Mouse (Mus musculus): ENCODE measurements at regions not wholly inside any gene's neighbourhood (a gene's known extent, or its start where the extent isn't known, plus 50 kb on each side); places are given as distances from the start of the nearest gene placed in this dataset.

DNA sequence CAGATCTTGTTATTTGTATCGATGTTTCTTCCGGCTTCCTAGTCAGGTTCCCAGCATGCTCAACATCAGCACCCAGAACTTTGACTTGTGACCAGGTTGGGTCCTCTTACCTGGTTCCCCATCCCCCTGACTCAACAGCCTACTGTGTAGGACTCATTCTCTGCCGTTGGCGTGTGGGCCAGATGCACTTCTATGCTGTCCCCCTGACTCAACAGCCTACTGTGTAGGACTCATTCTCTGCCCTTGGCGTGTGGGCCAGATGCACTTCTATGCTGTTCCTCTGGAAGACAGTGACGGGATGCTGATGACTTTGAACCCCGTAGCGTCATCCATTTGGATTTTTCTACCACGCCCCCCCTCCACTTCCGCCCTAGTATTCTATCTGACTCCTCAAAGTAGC lies 389.6 kb downstream of the Atp23 start:
- Histone ChIP-seq H3K4me3 (ENCODE audit: insufficient read depth, low read depth, low read length) (no peak overlapping the region), H3K27ac (replicated peaks; ENCODE audit: low read depth, low read length) (no peak overlapping the region), H3K4me1 (ENCODE audit: control insufficient read depth, insufficient read depth, insufficient read length, low read length) (no peaks in the 10 kb centered on the region)

DNA sequence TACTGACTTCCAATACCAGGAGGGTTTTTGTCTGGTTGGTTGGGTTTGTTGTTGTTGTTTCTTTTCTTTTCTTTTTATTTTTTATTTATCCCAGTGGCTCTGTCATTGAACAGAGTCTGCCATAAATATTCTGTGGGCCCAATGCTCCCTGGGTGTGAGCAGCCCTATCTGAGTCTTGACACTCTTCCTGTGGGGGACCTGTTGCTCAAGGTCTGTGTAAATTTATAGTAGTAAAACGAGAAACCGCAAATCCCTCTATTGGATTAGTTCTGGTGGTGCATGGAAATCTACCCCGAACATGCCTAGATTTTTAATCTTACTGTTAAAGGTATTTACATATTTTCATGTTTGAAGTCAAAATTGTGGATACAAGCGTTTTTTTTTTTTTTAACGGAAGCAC lies 395.2 kb downstream of the Atp23 start:
- H3K4me1 ChIP-seq (ENCODE audit: control insufficient read depth, insufficient read depth, insufficient read length, low read length), result no peaks in the 10 kb centered on the region
- H3K4me3 ChIP-seq (ENCODE audit: insufficient read depth, low read depth, low read length), result no peak overlapping the region
- H3K27ac ChIP-seq (replicated peaks; ENCODE audit: low read depth, low read length), result no peak overlapping the region

DNA sequence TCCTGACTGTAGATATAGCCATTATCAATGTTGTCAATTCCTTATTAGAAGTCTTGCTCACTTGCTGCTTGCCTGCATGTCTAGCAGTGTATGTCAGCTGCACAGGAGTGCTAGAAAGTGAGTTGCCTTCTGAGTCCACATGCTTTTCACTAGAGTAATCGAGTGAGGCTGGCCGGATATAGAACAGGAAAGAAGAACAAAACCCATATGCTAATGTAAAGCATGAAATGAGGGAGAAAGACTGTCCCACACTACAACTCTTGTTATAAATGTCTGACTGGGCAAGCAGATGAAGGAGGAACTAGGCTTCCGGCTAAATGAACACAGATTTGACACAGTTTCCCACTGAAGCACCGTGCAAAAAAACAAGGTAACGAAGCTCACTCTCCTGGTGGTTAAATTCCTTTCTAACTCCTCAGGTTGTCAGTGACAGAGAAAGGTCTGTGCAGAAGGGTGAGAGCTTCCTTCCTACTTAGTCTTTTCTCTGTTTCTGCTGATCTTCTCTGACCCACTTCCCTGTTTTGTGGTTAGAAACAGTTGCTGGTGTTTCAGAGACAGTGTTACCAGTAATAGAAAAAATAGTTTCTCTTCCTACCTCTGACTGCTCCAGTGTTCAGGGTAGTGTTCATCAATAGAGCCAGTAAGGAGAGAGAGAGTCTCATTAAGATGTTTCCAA lies 399.0 kb downstream of the Atp23 start:
- no peaks in the 10 kb centered on the region for H3K4me1 ChIP-seq (ENCODE audit: control insufficient read depth, insufficient read depth, insufficient read length, low read length)
- no peak overlapping the region for H3K4me3 ChIP-seq (ENCODE audit: insufficient read depth, low read depth, low read length)
- peak overlapping the region; percentile 40; the same call in 1 of the 2 replicates for H3K27ac ChIP-seq (replicated peaks; ENCODE audit: low read depth, low read length)

DNA sequence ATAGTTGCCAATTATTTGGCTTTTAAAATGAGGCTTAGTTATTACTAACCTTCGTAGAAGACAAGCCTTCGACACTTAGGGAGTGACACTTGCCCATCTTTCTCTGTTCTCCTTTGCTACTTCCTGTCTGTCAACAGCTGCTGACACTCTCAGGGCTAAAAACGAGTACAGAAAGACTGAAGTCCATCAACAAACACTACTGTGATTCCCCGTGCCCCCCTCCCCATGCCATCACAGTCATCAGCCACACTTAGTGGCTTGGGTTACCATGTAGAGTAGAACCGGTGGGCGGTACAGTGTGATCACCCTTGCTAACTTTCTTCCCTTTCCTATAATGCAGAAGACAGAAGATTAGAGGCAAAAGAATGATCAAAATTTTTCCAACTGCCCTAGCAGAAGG lies 402.4 kb downstream of the Atp23 start:
- no peaks in the 10 kb centered on the region for H3K4me1 ChIP-seq (ENCODE audit: control insufficient read depth, insufficient read depth, insufficient read length, low read length)
- no peak overlapping the region for H3K27ac ChIP-seq (replicated peaks; ENCODE audit: low read depth, low read length)
- H3K4me3 ChIP-seq (ENCODE audit: insufficient read depth, low read depth, low read length), result no peak overlapping the region

DNA sequence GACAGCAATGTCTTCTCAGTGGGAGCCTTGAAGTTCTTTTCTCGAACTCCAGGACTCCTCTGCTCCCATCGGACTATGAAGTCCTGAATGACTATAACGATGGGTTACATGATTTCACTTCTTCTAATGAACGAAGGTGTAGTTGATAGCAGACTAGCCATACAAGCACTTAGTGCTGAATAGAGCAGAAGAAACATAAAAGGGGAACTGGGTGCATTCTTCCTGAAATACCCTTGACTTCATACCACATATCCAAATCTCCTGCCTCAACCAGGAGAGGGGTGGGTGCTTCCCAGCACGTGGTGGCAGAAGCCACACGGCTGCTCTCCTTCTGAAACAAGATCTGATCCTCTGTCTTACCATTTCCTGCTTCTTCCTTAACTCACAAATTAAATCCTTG lies 407.4 kb downstream of the Atp23 start:
- Histone ChIP-seq H3K27ac (replicated peaks; ENCODE audit: low read depth, low read length) (no peak overlapping the region), H3K4me1 (ENCODE audit: control insufficient read depth, insufficient read depth, insufficient read length, low read length) (no peaks in the 10 kb centered on the region), H3K4me3 (ENCODE audit: insufficient read depth, low read depth, low read length) (no peak overlapping the region)

DNA sequence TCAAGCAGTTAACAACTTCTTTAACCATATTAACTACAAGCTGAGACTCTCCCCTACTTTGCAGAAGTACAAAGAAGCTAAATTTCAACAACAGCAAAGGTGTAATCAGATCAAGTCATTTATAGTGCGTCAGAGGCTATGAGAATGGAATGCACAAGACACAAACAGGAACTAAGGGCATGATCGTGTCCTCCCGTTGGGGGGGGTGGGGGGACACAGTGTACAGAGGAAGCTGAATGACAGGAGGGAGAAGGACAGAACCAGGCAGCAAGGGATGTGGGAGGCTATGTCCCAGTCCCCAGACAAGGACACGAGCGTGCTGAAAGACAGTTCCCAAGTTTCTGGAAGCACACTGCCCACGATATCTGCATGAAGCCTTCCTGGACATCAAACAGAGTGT lies 408.9 kb downstream of the Atp23 start:
- H3K27ac ChIP-seq (replicated peaks; ENCODE audit: low read depth, low read length), result no peak overlapping the region
- H3K4me3 ChIP-seq (ENCODE audit: insufficient read depth, low read depth, low read length), result no peak overlapping the region
- H3K4me1 ChIP-seq (ENCODE audit: control insufficient read depth, insufficient read depth, insufficient read length, low read length), result no peaks in the 10 kb centered on the region

DNA sequence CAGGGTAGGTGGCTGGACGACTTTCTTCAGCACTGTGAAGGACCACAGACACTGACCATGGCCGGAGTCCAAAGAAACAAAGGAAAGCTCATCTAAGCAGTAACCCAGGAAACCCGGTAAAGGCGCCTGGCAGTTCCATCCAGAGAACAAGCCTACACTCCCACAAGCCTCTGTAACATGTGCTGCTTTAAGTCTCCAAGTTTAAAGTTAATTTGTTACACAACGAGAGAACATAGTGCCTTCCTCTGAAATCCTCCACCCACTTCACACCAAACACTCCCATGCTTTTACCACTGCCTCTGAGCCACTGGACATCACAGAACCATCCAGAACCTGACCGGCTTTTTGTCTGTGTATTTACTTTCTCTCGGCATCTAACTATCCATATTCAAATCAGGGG lies 416.0 kb downstream of the Atp23 start:
- Histone ChIP-seq H3K4me3 (ENCODE audit: insufficient read depth, low read depth, low read length) (no peak overlapping the region), H3K27ac (replicated peaks; ENCODE audit: low read depth, low read length) (no peak overlapping the region), H3K4me1 (ENCODE audit: control insufficient read depth, insufficient read depth, insufficient read length, low read length) (no peaks in the 10 kb centered on the region)

DNA sequence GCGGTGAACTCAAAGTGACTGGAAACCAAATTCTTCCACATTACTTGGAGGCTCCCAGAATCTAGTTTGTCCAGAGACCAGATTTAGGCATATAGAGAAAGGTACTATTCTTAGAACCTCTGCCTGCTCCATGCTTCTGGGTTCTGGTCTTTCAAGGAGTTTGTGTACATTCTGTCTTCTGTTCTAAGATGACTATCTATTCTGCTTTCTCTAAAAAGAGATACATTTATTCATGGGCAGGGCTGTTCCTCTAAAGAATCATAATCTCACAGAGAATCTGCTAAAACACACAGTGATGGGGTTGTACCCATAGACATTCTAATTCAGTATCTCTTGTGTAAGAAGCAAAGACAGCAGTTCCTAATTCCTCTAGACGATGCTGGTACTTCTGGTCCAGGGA lies 417.7 kb downstream of the Atp23 start:
- no peaks in the 10 kb centered on the region for H3K4me1 ChIP-seq (ENCODE audit: control insufficient read depth, insufficient read depth, insufficient read length, low read length)
- H3K27ac ChIP-seq (replicated peaks; ENCODE audit: low read depth, low read length), result no peak overlapping the region
- H3K4me3 ChIP-seq (ENCODE audit: insufficient read depth, low read depth, low read length), result no peak overlapping the region

DNA sequence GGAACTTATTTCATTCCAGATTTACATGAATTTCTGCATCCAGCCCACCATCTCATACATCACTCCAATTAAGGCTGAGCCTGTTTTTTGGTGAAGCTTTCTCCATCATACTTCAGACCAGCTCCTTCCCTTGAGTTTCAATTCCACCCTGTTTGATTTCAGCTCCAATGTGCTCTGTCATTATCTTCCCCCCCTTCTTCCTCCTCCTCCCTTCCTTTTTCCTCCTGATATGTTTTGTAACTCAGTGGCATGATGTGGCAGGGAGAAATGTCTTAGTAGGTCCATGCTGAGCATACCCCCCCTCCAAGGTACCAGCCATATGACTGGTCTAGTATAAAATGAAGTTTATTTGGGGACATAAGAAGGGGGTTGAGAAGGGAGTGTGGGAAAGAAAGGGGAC lies 420.8 kb downstream of the Atp23 start:
- no peak overlapping the region for H3K4me3 ChIP-seq (ENCODE audit: insufficient read depth, low read depth, low read length)
- no peak overlapping the region for H3K27ac ChIP-seq (replicated peaks; ENCODE audit: low read depth, low read length)
- no peaks in the 10 kb centered on the region for H3K4me1 ChIP-seq (ENCODE audit: control insufficient read depth, insufficient read depth, insufficient read length, low read length)

DNA sequence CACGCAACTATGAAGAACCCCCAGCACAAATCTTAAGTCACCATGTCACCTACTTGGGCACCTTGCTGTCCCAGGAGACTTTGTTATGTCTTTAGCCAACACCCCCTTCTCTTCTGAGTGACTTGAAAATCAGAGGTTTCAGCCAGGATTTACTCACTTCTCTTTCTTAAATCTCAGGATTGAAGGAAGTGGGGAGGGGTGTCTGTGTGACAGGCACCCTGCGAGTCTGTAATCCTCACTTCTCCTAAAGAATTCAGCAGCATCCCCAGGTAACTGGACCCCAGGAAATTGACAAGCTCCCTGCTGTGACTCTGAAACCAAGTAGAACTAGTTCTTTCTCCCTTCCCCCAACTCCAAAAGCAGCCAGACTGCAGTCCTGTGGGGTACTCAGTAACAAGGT lies 421.4 kb downstream of the Atp23 start:
- Histone ChIP-seq H3K4me3 (ENCODE audit: insufficient read depth, low read depth, low read length) (no peak overlapping the region), H3K27ac (replicated peaks; ENCODE audit: low read depth, low read length) (no peak overlapping the region), H3K4me1 (ENCODE audit: control insufficient read depth, insufficient read depth, insufficient read length, low read length) (no peaks in the 10 kb centered on the region)

DNA sequence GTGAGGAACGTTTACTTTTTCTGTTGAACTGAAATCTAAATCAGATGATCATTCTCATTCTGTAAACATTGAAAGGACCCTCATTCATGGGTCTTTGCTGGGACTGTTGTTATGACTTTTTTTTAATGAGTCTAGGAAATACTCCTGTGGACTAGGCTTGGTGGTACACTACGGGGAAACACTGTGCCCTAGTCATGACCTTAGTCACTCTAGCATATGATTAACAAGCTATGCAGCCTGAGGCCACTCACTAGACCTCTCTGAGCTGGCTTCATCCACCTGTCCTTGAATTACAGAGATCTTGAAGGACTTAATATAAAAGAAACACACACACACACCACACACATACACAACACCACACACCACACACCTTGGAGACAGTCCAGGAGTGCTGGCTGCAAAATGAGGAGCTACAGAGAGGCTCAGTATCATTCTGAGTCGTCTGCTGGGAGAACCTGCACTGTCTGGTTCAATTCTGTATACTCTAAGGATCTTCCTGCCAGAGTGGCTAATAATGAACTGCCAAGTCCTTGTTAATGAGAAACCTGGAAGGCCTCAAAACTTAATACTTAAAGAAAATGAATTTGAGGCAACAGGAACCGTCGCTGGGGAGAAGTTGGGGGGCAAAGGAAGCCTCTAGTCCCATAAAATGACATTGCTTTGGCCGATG lies 428.0 kb downstream of the Atp23 start:
- H3K4me3 ChIP-seq (ENCODE audit: insufficient read depth, low read depth, low read length), result no peak overlapping the region
- H3K27ac ChIP-seq (replicated peaks; ENCODE audit: low read depth, low read length), result no peak overlapping the region
- H3K4me1 ChIP-seq (ENCODE audit: control insufficient read depth, insufficient read depth, insufficient read length, low read length), result no peaks in the 10 kb centered on the region

DNA sequence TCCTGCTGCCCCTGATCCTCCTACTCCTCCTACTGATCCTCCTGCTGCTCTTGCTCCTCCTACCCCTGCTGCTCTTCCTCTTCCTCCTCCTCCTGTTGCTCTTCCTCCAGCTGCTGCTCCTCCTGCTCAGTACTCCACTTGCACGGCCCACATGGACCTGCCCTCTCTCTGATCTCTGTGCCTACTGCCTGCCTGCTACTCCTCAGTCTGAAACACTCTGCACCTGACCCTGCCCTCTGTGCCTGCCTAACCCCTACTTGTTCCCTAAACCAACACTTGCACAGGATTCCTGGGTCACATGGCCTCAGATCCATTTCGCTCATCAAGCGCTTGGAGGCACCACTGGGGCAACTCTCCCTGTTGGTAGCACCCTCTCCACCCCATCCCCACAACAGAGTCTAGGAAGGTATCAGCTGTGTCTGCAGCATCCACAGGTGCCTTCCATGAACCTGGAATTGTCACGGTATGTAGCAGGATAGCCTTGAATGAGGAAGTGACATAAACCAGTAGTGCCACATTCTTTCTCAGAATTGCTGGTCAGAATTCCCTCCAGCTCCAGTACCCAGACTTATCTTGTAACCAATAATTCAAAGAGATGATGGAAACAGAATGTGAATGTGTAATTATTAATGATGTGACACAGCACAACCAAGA lies 430.2 kb downstream of the Atp23 start:
- Histone ChIP-seq H3K4me1 (ENCODE audit: control insufficient read depth, insufficient read depth, insufficient read length, low read length) (no peaks in the 10 kb centered on the region), H3K27ac (replicated peaks; ENCODE audit: low read depth, low read length) (no peak overlapping the region), H3K4me3 (ENCODE audit: insufficient read depth, low read depth, low read length) (no peak overlapping the region)

DNA sequence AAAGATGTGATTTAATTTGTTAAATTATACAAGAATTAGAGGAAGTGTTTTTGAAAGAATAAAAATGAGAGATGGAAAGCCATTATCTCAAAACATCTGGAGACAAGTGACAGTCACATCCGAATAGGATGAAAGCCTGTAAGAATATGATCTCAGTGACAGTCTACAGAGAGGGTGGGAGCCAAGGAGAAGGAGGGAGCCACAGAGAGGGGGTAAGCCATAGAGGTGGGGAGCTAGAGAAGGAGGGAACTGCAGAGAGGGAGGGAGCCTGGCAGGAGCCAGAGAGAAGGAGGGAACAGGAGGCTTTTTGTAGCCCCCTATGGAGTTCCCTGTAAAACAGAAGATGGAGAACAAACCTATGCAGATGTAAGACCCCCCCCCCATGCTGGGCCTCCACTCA lies 438.4 kb downstream of the Atp23 start:
- Histone ChIP-seq H3K27ac (replicated peaks; ENCODE audit: low read depth, low read length) (no peak overlapping the region), H3K4me1 (ENCODE audit: control insufficient read depth, insufficient read depth, insufficient read length, low read length) (no peaks in the 10 kb centered on the region), H3K4me3 (ENCODE audit: insufficient read depth, low read depth, low read length) (no peak overlapping the region)

DNA sequence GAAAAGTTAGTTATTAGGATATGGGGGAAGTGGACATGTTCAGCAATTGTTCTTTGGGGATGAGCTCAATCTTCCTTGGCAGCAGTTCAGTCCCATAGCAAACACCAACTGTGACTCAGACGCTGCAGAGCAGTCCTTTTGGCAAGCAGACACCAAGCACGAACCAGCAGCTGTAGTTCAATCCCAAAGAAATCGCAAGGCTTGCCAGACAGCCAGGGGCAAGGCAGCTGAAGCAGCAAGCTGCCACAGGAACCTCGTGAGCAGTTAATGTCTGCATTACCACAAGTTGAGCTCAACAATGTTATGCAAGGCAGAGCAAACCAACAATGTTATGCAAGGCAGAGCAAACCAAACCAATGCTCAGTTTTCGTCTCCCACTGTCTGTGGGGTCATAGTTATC lies 442.6 kb downstream of the Atp23 start:
- Histone ChIP-seq H3K4me3 (ENCODE audit: insufficient read depth, low read depth, low read length) (no peak overlapping the region), H3K4me1 (ENCODE audit: control insufficient read depth, insufficient read depth, insufficient read length, low read length) (no peaks in the 10 kb centered on the region), H3K27ac (replicated peaks; ENCODE audit: low read depth, low read length) (no peak overlapping the region)

DNA sequence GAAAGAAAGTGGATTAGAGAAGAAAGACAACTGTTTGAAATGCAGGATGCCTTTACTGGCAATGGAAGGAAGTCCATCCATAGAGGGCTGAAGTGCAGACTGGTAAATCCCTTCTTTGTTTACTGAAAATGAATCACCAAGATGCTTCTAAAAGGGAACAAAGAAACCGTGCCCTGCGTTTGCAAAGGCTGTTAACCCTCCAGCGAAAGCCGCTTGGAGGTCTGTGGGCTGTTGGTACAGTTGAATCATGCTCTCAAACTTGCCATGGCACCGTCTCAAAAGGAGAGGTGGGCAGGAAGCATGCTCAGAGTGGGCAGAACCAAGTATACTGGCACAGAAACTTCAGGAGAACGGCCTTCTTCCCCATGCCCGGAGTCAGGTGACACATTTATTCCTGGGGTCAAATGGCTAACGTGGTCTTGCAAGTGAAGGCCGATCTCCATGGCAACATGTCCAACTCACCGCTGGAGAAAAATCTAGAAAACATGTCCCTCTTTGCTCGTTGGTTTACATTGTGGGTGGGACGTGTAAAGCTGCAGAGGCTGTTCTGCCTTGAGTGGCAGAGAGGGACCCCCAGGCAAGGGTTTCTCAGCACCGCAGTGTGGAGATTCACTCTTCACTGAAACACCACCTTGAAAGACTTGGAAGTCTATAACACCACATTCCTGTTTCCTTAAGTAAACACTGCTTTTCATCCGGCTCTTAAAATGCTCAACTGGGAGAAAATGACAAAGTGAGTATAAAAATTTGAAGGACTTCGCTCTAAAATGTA lies 448.2 kb downstream of the Atp23 start:
- Histone ChIP-seq H3K27ac (replicated peaks; ENCODE audit: low read depth, low read length) (no peak overlapping the region), H3K4me3 (ENCODE audit: insufficient read depth, low read depth, low read length) (no peak overlapping the region), H3K4me1 (ENCODE audit: control insufficient read depth, insufficient read depth, insufficient read length, low read length) (no peaks in the 10 kb centered on the region)

All from brown adipose tissue, adult 24 weeks (tissue).